Mouse (Mus musculus): ENCODE data around the gene Tex11. TPM values are rescaled to one million over a fixed set of nuclear protein-coding genes. Genes with fewer than 3 reads are reported as not detected.
"Not testable (repeated sequence)": the region's sequence is repeated elsewhere in the genome, so short reads cannot be mapped to it uniquely, and the experiment has no call there.

Gene Tex11
- total and polyA plus RNA-seq, 3 experiments: not detected

GRCm38 (mm10) chrX:101085211-101085610 is 25.7 kb upstream of the Tex11 start:
- TF ChIP-seq MAX (IDR thresholded peaks at IDR 0.05; ENCODE audit: low read length): peak; percentile 21; the same call in 1 of the 2 replicates
- TF ChIP-seq TBP (conservative IDR thresholded peaks at IDR 0.05; ENCODE audit: low read depth, low read length): 0 out of 2 replicates have a peak, but pooled peaks have one; percentile 42
- TF ChIP-seq BHLHE40 (IDR thresholded peaks at IDR 0.05; ENCODE audit: low read depth, low read length): peak; percentile 55
- TF ChIP-seq MYC (IDR thresholded peaks at IDR 0.05; ENCODE audit: low read depth, low read length): 0 out of 2 replicates have a peak, but pooled peaks have one; percentile 24
- peaks cover 26 to 28% of the 10 kb centered on the region in 2 experiments for H3K36me3 ChIP-seq (replicated peaks in 1 of 2; ENCODE audit: control insufficient read depth in 1 of 2, insufficient read depth in 1 of 2, low read length in 1 of 2)
- H3K79me2 ChIP-seq (replicated peaks; ENCODE audit: control insufficient read depth, extremely low read depth, insufficient read depth, poor library complexity, severe bottlenecking); H3K4me2 ChIP-seq (ENCODE audit: insufficient read depth, low read depth, poor library complexity, severe bottlenecking); dilution Hi-C loops (cut with MboI; ENCODE audit: extremely low pct_ligation_motif_present, extremely low pct_unique_long_range_greater_than_20kb, low sequenced_read_pairs); H3K9me3 ChIP-seq (replicated peaks; ENCODE audit: low read length); in situ Hi-C loops (cut with MboI; ENCODE audit: low pct_ligation_motif_present, low pct_unique_long_range_greater_than_20kb, low sequenced_read_pairs); DNase-seq (ENCODE audit: extremely low read depth); H3K27ac ChIP-seq (ENCODE audit: insufficient read depth, low read depth); H3K27me3 ChIP-seq (replicated peaks): not testable (repeated sequence)
- peak overlapping the region; percentile 62; the same call in 1 of the 2 replicates for H3K9ac ChIP-seq (ENCODE audit: insufficient read depth, low read depth)
- peak overlapping the region; percentile 58 to 66 (median 59) for H3K4me3 ChIP-seq (replicated peaks in 1 of 3; ENCODE audit: low read depth in 2 of 3, low read length in 2 of 3, poor library complexity in 1 of 3)
- H3K4me1 ChIP-seq (ENCODE audit: control insufficient read depth in 1 of 2, insufficient read depth in 2 of 2): peaks cover 6 to 18% of the 10 kb centered on the region in 2 experiments

GRCm38 (mm10) chrX:101084192-101084591 is 24.7 kb upstream of the Tex11 start:
- H3K79me2 ChIP-seq (replicated peaks; ENCODE audit: control insufficient read depth, extremely low read depth, insufficient read depth, poor library complexity, severe bottlenecking): peaks cover 9% of the 10 kb centered on the region; the same call in 1 of the 2 replicates
- in situ Hi-C loops (cut with MboI; ENCODE audit: low pct_ligation_motif_present, low pct_unique_long_range_greater_than_20kb, low sequenced_read_pairs): no loop called here
- DNase-seq (ENCODE audit: extremely low read depth): no peak
- H3K4me2 ChIP-seq (ENCODE audit: insufficient read depth, low read depth, poor library complexity, severe bottlenecking): peak overlapping the region; percentile 67
- H3K36me3 ChIP-seq (replicated peaks in 1 of 2; ENCODE audit: control insufficient read depth in 1 of 2, insufficient read depth in 1 of 2, low read length in 1 of 2): peaks cover 34 to 38% of the 10 kb centered on the region in 2 experiments
- no peak for TF ChIP-seq USF1 (IDR thresholded peaks at IDR 0.05; ENCODE audit: low read depth, low read length)
- no peak for TF ChIP-seq POLR2AphosphoS2 (IDR thresholded peaks at IDR 0.05; ENCODE audit: low read depth, low read length)
- TF ChIP-seq PAX5 (IDR thresholded peaks at IDR 0.05; ENCODE audit: low read length): no peak
- peak overlapping the region; percentile 62 for H3K9ac ChIP-seq (ENCODE audit: insufficient read depth, low read depth)
- no peaks in the 10 kb centered on the region for H3K9me3 ChIP-seq (replicated peaks; ENCODE audit: low read length)
- dilution Hi-C loops (cut with MboI; ENCODE audit: extremely low pct_ligation_motif_present, extremely low pct_unique_long_range_greater_than_20kb, low sequenced_read_pairs): no loop called here
- H3K4me1 ChIP-seq (ENCODE audit: control insufficient read depth in 1 of 2, insufficient read depth in 2 of 2): peaks cover 6 to 18% of the 10 kb centered on the region in 2 experiments
- H3K4me3 ChIP-seq (replicated peaks in 1 of 3; ENCODE audit: low read depth in 2 of 3, low read length in 2 of 3, poor library complexity in 1 of 3): peak overlapping the region; percentile 58 to 66 (median 59)
- no peak overlapping the region for H3K27ac ChIP-seq (ENCODE audit: insufficient read depth, low read depth)
- no peaks in the 10 kb centered on the region for H3K27me3 ChIP-seq (replicated peaks)

- H3K79me2 ChIP-seq (replicated peaks; ENCODE audit: control insufficient read depth, extremely low read depth, insufficient read depth, poor library complexity, severe bottlenecking): no peaks in the 10 kb centered on the region
- no peak overlapping the region for H3K4me3 ChIP-seq (replicated peaks in 1 of 3; ENCODE audit: low read depth in 2 of 3, low read length in 2 of 3, poor library complexity in 1 of 3)
Measured at GRCm38 (mm10) chrX:101065245-101065644, 5.8 kb upstream of the Tex11 start.

More at GRCm38 (mm10) chrX:101065245-101065644, 5.8 kb upstream of the Tex11 start:
- Histone ChIP-seq H3K4me2 (ENCODE audit: insufficient read depth, low read depth, poor library complexity, severe bottlenecking) (no peak overlapping the region; the same call in 1 of the 2 replicates), H3K9me3 (replicated peaks; ENCODE audit: low read length) (no peaks in the 10 kb centered on the region), H3K36me3 (replicated peaks in 1 of 2; ENCODE audit: control insufficient read depth in 1 of 2, insufficient read depth in 1 of 2, low read length in 1 of 2) (no peaks in the 10 kb centered on the region), H3K9ac (ENCODE audit: insufficient read depth, low read depth) (no peak overlapping the region), H3K27ac (ENCODE audit: insufficient read depth, low read depth) (no peak overlapping the region), H3K27me3 (replicated peaks) (no peaks in the 10 kb centered on the region), H3K4me1 (ENCODE audit: control insufficient read depth in 1 of 2, insufficient read depth in 2 of 2) (no peaks in the 10 kb centered on the region)
- dilution Hi-C loops (cut with MboI; ENCODE audit: extremely low pct_ligation_motif_present, extremely low pct_unique_long_range_greater_than_20kb, low sequenced_read_pairs): no loop called here
- TF ChIP-seq MAZ (IDR thresholded peaks at IDR 0.05; ENCODE audit: low read depth, low read length) (no peak), RAD21 (IDR thresholded peaks at IDR 0.05; ENCODE audit: low read depth, low read length) (no peak), JUND (conservative IDR thresholded peaks at IDR 0.05; ENCODE audit: low read depth, low read length) (no peak), CHD2 (IDR thresholded peaks at IDR 0.05; ENCODE audit: low read length) (no peak), JUN (IDR thresholded peaks at IDR 0.05; ENCODE audit: insufficient read depth, low read depth, low read length) (no peak), ZC3H11A (IDR thresholded peaks at IDR 0.05; ENCODE audit: low read depth, low read length) (no peak), TBP (conservative IDR thresholded peaks at IDR 0.05; ENCODE audit: low read depth, low read length) (no peak), CTCF (conservative IDR thresholded peaks at IDR 0.05 in 1 of 2, IDR thresholded peaks at IDR 0.05 in 1 of 2; ENCODE audit: low read depth in 2 of 2, low read length in 2 of 2) (no peak), USF1 (IDR thresholded peaks at IDR 0.05; ENCODE audit: low read depth, low read length) (no peak), SIN3A (IDR thresholded peaks at IDR 0.05; ENCODE audit: low read length) (no peak), HCFC1 (IDR thresholded peaks at IDR 0.05; ENCODE audit: low read depth, low read length) (no peak), USF2 (conservative IDR thresholded peaks at IDR 0.05; ENCODE audit: low read depth, low read length) (no peak), E2F4 (IDR thresholded peaks at IDR 0.05; ENCODE audit: insufficient replicate concordance, low read depth, low read length) (no peak), SMC3 (IDR thresholded peaks at IDR 0.05; ENCODE audit: low read depth, low read length) (no peak), POLR2AphosphoS2 (IDR thresholded peaks at IDR 0.05; ENCODE audit: low read depth, low read length) (no peak)
- in situ Hi-C loops (cut with MboI; ENCODE audit: low pct_ligation_motif_present, low pct_unique_long_range_greater_than_20kb, low sequenced_read_pairs): no loop called here
- no peak for DNase-seq (ENCODE audit: extremely low read depth)
